Mouse (Mus musculus): ENCODE results near the gene Slc22a18. TPM values are rescaled to one million over a fixed set of nuclear protein-coding genes. Genes with fewer than 3 reads are reported as not detected.
"Not testable (repeated sequence)": the region's sequence is repeated elsewhere in the genome, so short reads cannot be mapped to it uniquely, and the experiment has no call there.

The Slc22a18 gene
- total and polyA plus RNA-seq, 2 experiments, result 64.4 to 344 TPM

DNA sequence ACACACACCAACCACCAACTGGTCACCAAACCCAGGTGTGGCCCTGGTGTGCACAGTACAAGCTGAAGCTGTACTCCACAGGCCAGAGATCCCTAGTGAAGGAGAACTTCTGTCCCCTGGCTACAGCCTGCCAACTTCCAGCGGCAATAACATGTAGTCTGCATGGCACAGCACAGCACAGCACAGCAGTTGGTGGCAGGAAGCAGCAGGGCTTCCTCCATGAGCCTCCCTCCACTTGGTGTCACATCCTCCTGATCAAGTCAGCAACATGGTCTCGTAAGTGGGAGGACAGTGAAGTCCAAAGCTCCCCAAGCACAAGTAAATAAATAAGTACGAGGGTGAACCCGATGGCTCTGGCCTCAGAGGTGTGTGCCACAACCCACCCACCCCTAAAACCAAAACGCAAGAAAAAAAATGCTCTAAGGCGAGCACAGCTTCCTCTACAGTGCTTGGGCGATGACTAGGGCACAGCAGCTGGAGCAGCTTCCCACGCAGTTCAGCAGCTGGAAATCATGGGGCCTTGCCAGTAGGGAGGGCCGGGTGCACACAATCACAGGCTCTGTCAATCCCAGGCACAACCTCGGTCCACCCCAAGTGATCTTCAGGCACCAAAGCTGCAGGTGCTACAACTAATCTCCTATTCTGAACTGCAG, 40.4 kb downstream of the Slc22a18 start:
- DNase-seq (ENCODE audit: extremely low read depth, low read depth, low spot score), result no peak
- TF ChIP-seq CTCF (IDR thresholded peaks at IDR 0.05; ENCODE audit: low read depth, low read length) (no peak), POLR2A (IDR thresholded peaks at IDR 0.05; ENCODE audit: extremely low read depth, insufficient read depth, low read length) (no peak)
- H3K27me3 ChIP-seq (ENCODE audit: control insufficient read depth, insufficient read depth, low read length), result no peaks in the 10 kb centered on the region
- H3K4me1 ChIP-seq (ENCODE audit: control insufficient read depth, insufficient read depth, low read length), result no peaks in the 10 kb centered on the region
- H3K4me3 ChIP-seq (ENCODE audit: insufficient read depth, low read depth, low read length), result no peak overlapping the region
- no peak overlapping the region for H3K27ac ChIP-seq (replicated peaks; ENCODE audit: insufficient read depth, low read depth, low read length)
- no peak overlapping the region for H3K9ac ChIP-seq (ENCODE audit: low read depth, low read length)
- H3K36me3 ChIP-seq (ENCODE audit: control insufficient read depth, insufficient read depth, low read length), result peaks cover 42% of the 10 kb centered on the region
- WGBS, result 83% methylated on average over 10 of the region's 10 CpGs
- no peaks in the 10 kb centered on the region for H3K79me2 ChIP-seq (ENCODE audit: control insufficient read depth, insufficient read depth, low read length)

DNA sequence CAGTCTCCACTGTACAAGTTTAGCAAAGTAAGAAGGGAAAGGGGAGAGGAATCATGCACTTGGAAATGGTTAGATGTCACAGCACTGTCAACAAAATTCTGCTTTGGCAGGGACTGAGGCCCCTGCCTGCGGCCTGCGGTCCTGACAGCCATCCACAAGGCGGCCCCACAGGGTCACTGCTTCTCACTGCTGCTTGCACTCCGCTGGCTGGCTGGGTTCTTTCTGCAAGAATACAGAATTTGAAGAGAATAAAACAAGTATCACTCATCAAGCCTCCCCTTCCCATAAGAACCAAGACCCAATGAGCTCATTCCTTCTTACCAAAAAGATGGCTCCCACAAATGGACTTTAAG, 40.9 kb downstream of the Slc22a18 start:
- H3K4me1 ChIP-seq (ENCODE audit: control insufficient read depth, insufficient read depth, low read length), result no peaks in the 10 kb centered on the region
- H3K36me3 ChIP-seq (ENCODE audit: control insufficient read depth, insufficient read depth, low read length), result peaks cover 47% of the 10 kb centered on the region
- WGBS, result 98% methylated on average over 4 of the region's 4 CpGs
- TF ChIP-seq POLR2A (IDR thresholded peaks at IDR 0.05; ENCODE audit: extremely low read depth, insufficient read depth, low read length), result no peak
- DNase-seq (ENCODE audit: extremely low read depth, low read depth, low spot score), result no peak
- no peak overlapping the region for H3K9ac ChIP-seq (ENCODE audit: low read depth, low read length)
- H3K27me3 ChIP-seq (ENCODE audit: control insufficient read depth, insufficient read depth, low read length), result no peaks in the 10 kb centered on the region
- H3K79me2 ChIP-seq (ENCODE audit: control insufficient read depth, insufficient read depth, low read length), result no peaks in the 10 kb centered on the region
- no peak overlapping the region for H3K4me3 ChIP-seq (ENCODE audit: insufficient read depth, low read depth, low read length)
- no peak overlapping the region for H3K27ac ChIP-seq (replicated peaks; ENCODE audit: insufficient read depth, low read depth, low read length)

DNA sequence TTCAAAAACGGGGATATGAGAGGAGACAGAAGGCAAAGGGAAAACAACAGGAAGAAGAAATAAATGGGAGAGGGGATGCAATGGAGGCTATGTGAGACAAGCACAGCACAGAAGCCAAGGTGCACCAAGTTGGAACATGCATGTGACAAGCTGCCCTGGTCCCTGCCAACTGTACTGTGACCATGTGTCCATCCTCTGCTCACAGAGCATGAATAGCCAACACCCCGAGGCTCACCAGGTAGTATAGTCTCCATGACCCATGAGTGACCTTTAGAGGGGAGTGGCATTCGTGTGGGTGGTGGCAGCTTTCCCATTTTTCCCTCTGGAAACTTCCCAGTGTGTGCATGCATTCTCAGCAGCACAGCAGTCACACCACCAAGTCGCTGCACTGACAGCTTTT, 45.8 kb downstream of the Slc22a18 start:
- Histone ChIP-seq H3K9ac (ENCODE audit: low read depth, low read length) (no peak overlapping the region), H3K79me2 (ENCODE audit: control insufficient read depth, insufficient read depth, low read length) (no peaks in the 10 kb centered on the region), H3K27ac (replicated peaks; ENCODE audit: insufficient read depth, low read depth, low read length) (no peak overlapping the region), H3K36me3 (ENCODE audit: control insufficient read depth, insufficient read depth, low read length) (peaks cover 84% of the 10 kb centered on the region), H3K4me1 (ENCODE audit: control insufficient read depth, insufficient read depth, low read length) (no peaks in the 10 kb centered on the region), H3K4me3 (ENCODE audit: insufficient read depth, low read depth, low read length) (no peak overlapping the region), H3K27me3 (ENCODE audit: control insufficient read depth, insufficient read depth, low read length) (no peaks in the 10 kb centered on the region)
- TF ChIP-seq POLR2A (IDR thresholded peaks at IDR 0.05; ENCODE audit: extremely low read depth, insufficient read depth, low read length) (no peak), CTCF (IDR thresholded peaks at IDR 0.05; ENCODE audit: low read depth, low read length) (no peak)
- peak; percentile 29 for DNase-seq (ENCODE audit: extremely low read depth, low read depth, low spot score)
- 45% methylated on average over 4 of the region's 4 CpGs for WGBS

DNA sequence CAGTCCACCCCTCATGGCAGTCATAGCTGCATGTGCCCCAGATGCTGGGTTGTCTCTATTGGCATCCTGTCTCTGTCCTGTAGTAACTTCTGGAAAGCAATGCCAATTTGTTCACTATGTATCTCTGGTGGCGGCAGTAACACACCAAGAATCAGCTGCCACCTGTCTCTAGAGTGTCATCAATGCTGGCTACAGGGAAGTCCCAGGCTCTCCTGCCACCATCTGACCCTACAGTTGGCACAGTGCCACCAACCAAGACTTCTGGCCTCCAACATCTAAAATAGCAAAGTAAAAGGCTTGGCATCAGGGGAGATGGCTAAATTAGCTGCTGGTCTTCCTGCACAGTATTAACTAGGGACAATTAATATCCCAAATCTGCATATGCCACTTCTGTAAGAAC, 58.9 kb downstream of the Slc22a18 start:
- Histone ChIP-seq H3K4me3 (ENCODE audit: insufficient read depth, low read depth, low read length) (no peak overlapping the region), H3K36me3 (ENCODE audit: control insufficient read depth, insufficient read depth, low read length) (peaks cover 80% of the 10 kb centered on the region), H3K27me3 (ENCODE audit: control insufficient read depth, insufficient read depth, low read length) (no peaks in the 10 kb centered on the region), H3K9ac (ENCODE audit: low read depth, low read length) (no peak overlapping the region), H3K79me2 (ENCODE audit: control insufficient read depth, insufficient read depth, low read length) (peaks cover 4% of the 10 kb centered on the region; the same call in 1 of the 2 replicates), H3K27ac (replicated peaks; ENCODE audit: insufficient read depth, low read depth, low read length) (no peak overlapping the region), H3K4me1 (ENCODE audit: control insufficient read depth, insufficient read depth, low read length) (peaks cover 2% of the 10 kb centered on the region; the same call in 1 of the 2 replicates)
- WGBS, result 83% methylated on average over 1 of the region's 1 CpGs
- DNase-seq (ENCODE audit: extremely low read depth, low read depth, low spot score), result no peak
- TF ChIP-seq CTCF (IDR thresholded peaks at IDR 0.05; ENCODE audit: low read depth, low read length) (no peak), POLR2A (IDR thresholded peaks at IDR 0.05; ENCODE audit: extremely low read depth, insufficient read depth, low read length) (no peak)

DNA sequence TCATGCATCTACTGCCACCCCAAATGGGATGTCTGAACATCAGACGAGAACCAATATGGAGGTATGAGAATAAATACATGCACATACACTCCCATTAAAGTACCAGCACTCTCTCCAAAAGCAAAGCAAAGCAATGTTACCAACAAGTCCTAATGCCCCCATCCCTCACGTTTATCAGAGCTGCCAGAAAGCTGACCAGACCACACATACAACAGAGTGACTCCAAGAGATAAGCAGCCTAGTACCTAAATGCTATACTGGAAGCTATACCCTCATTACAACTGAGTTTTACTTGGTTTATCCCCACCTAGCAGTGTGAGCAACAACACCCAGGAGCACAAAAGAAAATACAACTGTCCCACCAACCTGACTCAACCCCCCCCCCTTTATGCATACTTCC, 59.7 kb downstream of the Slc22a18 start:
- WGBS, result 85% methylated on average over 2 of the region's 2 CpGs
- TF ChIP-seq POLR2A (IDR thresholded peaks at IDR 0.05; ENCODE audit: extremely low read depth, insufficient read depth, low read length), result no peak
- TF ChIP-seq CTCF (IDR thresholded peaks at IDR 0.05; ENCODE audit: low read depth, low read length), result no peak
- Histone ChIP-seq H3K9ac (ENCODE audit: low read depth, low read length) (no peak overlapping the region), H3K4me3 (ENCODE audit: insufficient read depth, low read depth, low read length) (no peak overlapping the region), H3K27me3 (ENCODE audit: control insufficient read depth, insufficient read depth, low read length) (no peaks in the 10 kb centered on the region), H3K4me1 (ENCODE audit: control insufficient read depth, insufficient read depth, low read length) (peaks cover 2% of the 10 kb centered on the region; the same call in 1 of the 2 replicates), H3K79me2 (ENCODE audit: control insufficient read depth, insufficient read depth, low read length) (peaks cover 7% of the 10 kb centered on the region; the same call in 1 of the 2 replicates), H3K36me3 (ENCODE audit: control insufficient read depth, insufficient read depth, low read length) (peaks cover 82% of the 10 kb centered on the region), H3K27ac (replicated peaks; ENCODE audit: insufficient read depth, low read depth, low read length) (no peak overlapping the region)
- no peak for DNase-seq (ENCODE audit: extremely low read depth, low read depth, low spot score)

DNA sequence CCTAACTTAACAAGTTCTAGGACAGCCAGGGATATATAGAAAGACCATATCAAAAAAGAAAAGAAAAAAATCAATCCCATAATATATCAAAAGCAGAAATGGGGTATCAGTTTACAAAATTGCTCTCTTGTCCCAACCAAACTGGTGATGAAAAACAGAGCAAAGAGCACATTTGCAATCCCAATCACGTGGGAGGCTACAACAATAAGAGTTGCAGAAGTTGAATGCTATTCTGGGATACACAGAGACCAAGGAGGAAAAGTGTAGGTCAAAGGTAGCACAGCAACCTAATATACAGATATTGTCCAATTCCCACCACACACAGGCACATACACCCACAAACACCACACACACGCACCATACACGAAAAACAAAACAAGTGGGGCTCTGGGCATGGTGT, 62.7 kb downstream of the Slc22a18 start:
- peaks cover 14% of the 10 kb centered on the region; the same call in 1 of the 2 replicates for H3K79me2 ChIP-seq (ENCODE audit: control insufficient read depth, insufficient read depth, low read length)
- no peak overlapping the region for H3K4me3 ChIP-seq (ENCODE audit: insufficient read depth, low read depth, low read length)
- peaks cover 67% of the 10 kb centered on the region for H3K36me3 ChIP-seq (ENCODE audit: control insufficient read depth, insufficient read depth, low read length)
- peak; percentile 67 for DNase-seq (ENCODE audit: extremely low read depth, low read depth, low spot score)
- WGBS, result 77% methylated on average over 3 of the region's 3 CpGs
- TF ChIP-seq POLR2A (IDR thresholded peaks at IDR 0.05; ENCODE audit: extremely low read depth, insufficient read depth, low read length) (no peak), CTCF (IDR thresholded peaks at IDR 0.05; ENCODE audit: low read depth, low read length) (no peak)
- peaks cover 2% of the 10 kb centered on the region; the same call in 1 of the 2 replicates for H3K4me1 ChIP-seq (ENCODE audit: control insufficient read depth, insufficient read depth, low read length)
- no peak overlapping the region for H3K9ac ChIP-seq (ENCODE audit: low read depth, low read length)
- H3K27me3 ChIP-seq (ENCODE audit: control insufficient read depth, insufficient read depth, low read length), result no peaks in the 10 kb centered on the region
- no peak overlapping the region for H3K27ac ChIP-seq (replicated peaks; ENCODE audit: insufficient read depth, low read depth, low read length)

DNA sequence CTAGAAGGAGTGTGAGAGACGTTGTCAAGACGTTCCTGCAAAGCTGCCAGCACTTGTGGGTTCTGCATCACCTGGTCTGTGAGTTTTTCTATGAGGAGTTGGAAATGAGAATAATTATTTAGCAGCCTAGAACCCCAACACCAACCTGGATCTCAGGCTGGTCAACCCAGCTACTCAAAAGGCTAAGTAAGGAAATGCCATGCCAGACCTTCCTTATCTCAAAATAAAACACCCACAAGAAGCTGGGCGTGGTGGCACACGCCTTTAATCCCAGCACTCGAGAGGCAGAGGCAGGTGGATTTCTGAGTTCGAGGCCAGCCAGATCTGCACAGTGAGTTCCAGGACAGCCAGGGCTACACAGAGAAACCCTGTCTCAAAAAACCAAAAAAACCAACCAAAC, 64.7 kb downstream of the Slc22a18 start:
- not testable (repeated sequence) for H3K4me1 ChIP-seq (ENCODE audit: control insufficient read depth, insufficient read depth, low read length); DNase-seq (ENCODE audit: extremely low read depth, low read depth, low spot score); H3K27ac ChIP-seq (replicated peaks; ENCODE audit: insufficient read depth, low read depth, low read length); H3K9ac ChIP-seq (ENCODE audit: low read depth, low read length); H3K27me3 ChIP-seq (ENCODE audit: control insufficient read depth, insufficient read depth, low read length); H3K4me3 ChIP-seq (ENCODE audit: insufficient read depth, low read depth, low read length)
- peaks cover 26% of the 10 kb centered on the region; the same call in 1 of the 2 replicates for H3K79me2 ChIP-seq (ENCODE audit: control insufficient read depth, insufficient read depth, low read length)
- peaks cover 55% of the 10 kb centered on the region for H3K36me3 ChIP-seq (ENCODE audit: control insufficient read depth, insufficient read depth, low read length)
- 88% methylated on average over 6 of the region's 6 CpGs for WGBS

Data from liver, adult 2 months (tissue).